ENCODE assay signal across 8 mouse cellular contexts in genomic region chr2:69586821-69587728, GRCm38 (mm10). TPM values are rescaled to one million over a fixed set of nuclear protein-coding genes. Genes with fewer than 3 reads are reported as not detected.
DNase-seq lines count a peak whose midpoint lies in the region; ATAC-seq and TF ChIP-seq lines count a peak whose summit lies in the region.

No protein-coding gene starts in this region.

- H3K27me3 ChIP-seq in forebrain, embryonic 14.5 days (replicated peaks; ENCODE audit: control insufficient read depth, insufficient read depth, low read length): peaks cover 43% of the 10 kb centered on the region
- H3K27me3 ChIP-seq in limb, embryonic 13.5 days: peaks cover 83% of the 10 kb centered on the region

- no peak for DNase-seq in layer of hippocampus, adult 2 months (ENCODE audit: low spot score in 2 of 2)
- no peak for DNase-seq in layer of hippocampus, adult 9-11 months
- peak; percentile 11 for DNase-seq in forebrain, embryonic 14.5 days (ENCODE audit: low spot score)
- peak; percentile 58 for DNase-seq in retina, postnatal 1 day
- no peak for DNase-seq in layer of hippocampus, postnatal 14 days (ENCODE audit: low spot score in 2 of 2)
- no peak for DNase-seq in gastrocnemius, adult 8-10 months (ENCODE audit: low spot score in 2 of 2)
- no peak for DNase-seq in left cerebral cortex, postnatal 10 days (ENCODE audit: extremely low spot score in 1 of 2, low spot score in 2 of 2)

- ATAC-seq in forebrain, embryonic 14.5 days: no peak
- ATAC-seq in limb, embryonic 13.5 days (ENCODE audit: low FRiP score, low read depth): no peak

- intact Hi-C loops in left cerebral cortex, postnatal 10 days (cut with DNase I): no loop called here

- TF ChIP-seq CTCF in layer of hippocampus, adult 2 months (conservative IDR thresholded peaks at IDR 0.05): peak; percentile 35

- no peaks in the 10 kb centered on the region for H3K9me3 ChIP-seq in forebrain, embryonic 14.5 days (replicated peaks; ENCODE audit: control insufficient read depth, low read length)
- no peaks in the 10 kb centered on the region for H3K9me3 ChIP-seq in limb, embryonic 13.5 days

- under 1% methylated on average over 26 of the region's 26 CpGs for WGBS in forebrain, embryonic 14.5 days
- WGBS in limb, embryonic 13.5 days: under 1% methylated on average over 26 of the region's 26 CpGs

- peak overlapping the region; percentile 32 for H3K9ac ChIP-seq in forebrain, embryonic 14.5 days (ENCODE audit: low read length)
- H3K9ac ChIP-seq in limb, embryonic 13.5 days: no peak overlapping the region

- peaks cover 10% of the 10 kb centered on the region; the same call in 1 of the 2 replicates for H3K4me1 ChIP-seq in forebrain, embryonic 14.5 days (ENCODE audit: control insufficient read depth, insufficient read depth, low read length)
- peaks cover 31% of the 10 kb centered on the region for H3K4me1 ChIP-seq in limb, embryonic 13.5 days

- peak overlapping the region; percentile 53 for H3K4me2 ChIP-seq in forebrain, embryonic 14.5 days (ENCODE audit: low read length)
- H3K4me2 ChIP-seq in limb, embryonic 13.5 days (replicated peaks): peak overlapping the region; percentile 58

- no peak overlapping the region for H3K27ac ChIP-seq in layer of hippocampus, adult 2 months
- H3K27ac ChIP-seq in forebrain, embryonic 14.5 days (ENCODE audit: low read depth, low read length): no peak overlapping the region
- H3K27ac ChIP-seq in limb, embryonic 13.5 days: no peak overlapping the region

- H3K36me3 ChIP-seq in forebrain, embryonic 14.5 days (ENCODE audit: control insufficient read depth, insufficient read depth, low read length): no peaks in the 10 kb centered on the region
- no peaks in the 10 kb centered on the region for H3K36me3 ChIP-seq in limb, embryonic 13.5 days

- H3K4me3 ChIP-seq in layer of hippocampus, adult 2 months: peak overlapping the region; percentile 51
- peak overlapping the region; percentile 26 for H3K4me3 ChIP-seq in forebrain, embryonic 14.5 days (ENCODE audit: low read depth, low read length)
- peak overlapping the region; percentile 31 for H3K4me3 ChIP-seq in limb, embryonic 13.5 days

RNA-seq across cellular contexts. Expression of gene Lrp2, which starts 1.2 kb away (rescaled TPM):
- total RNA-seq in layer of hippocampus, adult 2 months (2021): 1 to 10 TPM in 1 of 2 experiments, under 1 TPM in 1; 0.59 to 1.0 TPM
- polyA plus RNA-seq in forebrain, embryonic 14.5 days (2014; fragmentation: Nextera tagmentation; extraction: Ambion mirVana): 0.66 and 0.74 TPM in 2 replicates
- polyA plus RNA-seq in limb, embryonic 13.5 days (2015; fragmentation: Nextera tagmentation; extraction: Ambion mirVana): 0.04 TPM in 1 of 2 replicates, not detected in the other
- total RNA-seq in layer of hippocampus, postnatal 14 days (2021): 1 to 10 TPM in 1 of 2 experiments, under 1 TPM in 1; 0.67 to 1.2 TPM
- not detected for total RNA-seq in gastrocnemius, adult 8-10 months (2022)
- total RNA-seq in left cerebral cortex, postnatal 10 days (2021): under 1 TPM; 0.12 to 0.15 TPM

RNA-seq across cellular contexts. Expression of gene Bbs5, which starts 59.9 kb away (rescaled TPM):
- 10 to 100 TPM; 29.8 to 31.3 TPM for total RNA-seq in layer of hippocampus, adult 2 months (2021)
- polyA plus RNA-seq in forebrain, embryonic 14.5 days (2014; fragmentation: Nextera tagmentation; extraction: Ambion mirVana): 17.2 and 18.2 TPM in 2 replicates
- 20.5 and 21.6 TPM in 2 replicates for polyA plus RNA-seq in limb, embryonic 13.5 days (2015; fragmentation: Nextera tagmentation; extraction: Ambion mirVana)
- 10 to 100 TPM; 23.7 to 29.8 TPM for total RNA-seq in layer of hippocampus, postnatal 14 days (2021)
- total RNA-seq in gastrocnemius, adult 8-10 months (2022): 1 to 10 TPM; 2.9 to 3.4 (median 3.2) TPM
- 10 to 100 TPM; 29.2 to 29.6 TPM for total RNA-seq in left cerebral cortex, postnatal 10 days (2021)

Comparison
In these comparisons a context has a peak if more than half of its experiments do, and no peak if none do; other contexts are left out.
1. DNase-seq: peak in forebrain, embryonic 14.5 days (single experiment) and retina, postnatal 1 day (single experiment); none in layer of hippocampus, adult 2 months (0 of 2), layer of hippocampus, adult 9-11 months (single experiment), layer of hippocampus, postnatal 14 days (0 of 2), gastrocnemius, adult 8-10 months (0 of 2) and left cerebral cortex, postnatal 10 days (0 of 2).
2. RNA of gene Bbs5, which starts 59.9 kb away (total RNA-seq): 29.8 to 31.3 TPM in layer of hippocampus, adult 2 months, 23.7 to 29.8 TPM in layer of hippocampus, postnatal 14 days and 29.2 to 29.6 TPM in left cerebral cortex, postnatal 10 days; 2.9 to 3.4 TPM in gastrocnemius, adult 8-10 months; every median in the first group is over 4 times any median in the second.
3. Peak in every context shown above with its lines, with median percentiles within 50 percentile points of each other: H3K4me3 ChIP-seq.